Mouse (Mus musculus) adrenal gland, adult 8-10 months (tissue): ENCODE results near the gene Rab44. TPM values are rescaled to one million over a fixed set of nuclear protein-coding genes. Genes with fewer than 3 reads are reported as not detected.
"Not testable (repeated sequence)": the region's sequence is repeated elsewhere in the genome, so short reads cannot be mapped to it uniquely, and the experiment has no call there.

Experiments used
- DNase-seq: peaks from one replicate; pipeline ENCODE4 v3.0.0; 2022
- total RNA-seq, 4 experiments: library from RNA; stranded (reverse); gene quantifications; 2 replicates each; pipeline ENCODE4 v1.2.4; 2022

Gene Rab44
- total RNA-seq = under 1 TPM; 0.15 to 0.87 (median 0.39) TPM

- no peak for DNase-seq
Observed at GRCm38 (mm10) chr17:29113591-29114352, at the start of gene Rab44. TSS of gene Rab44 (plus strand) at chr17:29114145.

- no peak for DNase-seq
Observed at GRCm38 (mm10) chr17:29065245-29065940, 48.6 kb upstream of the Rab44 start.

- no peak for DNase-seq
Observed at GRCm38 (mm10) chr17:29065971-29066370, 48.0 kb upstream of the Rab44 start.

GRCm38 (mm10) chr17:29067416-29067815 is 46.5 kb upstream of the Rab44 start:
- DNase-seq = not testable (repeated sequence)

- no peak for DNase-seq
Observed at GRCm38 (mm10) chr17:29067847-29068246, 46.1 kb upstream of the Rab44 start.

GRCm38 (mm10) chr17:29069063-29069462 is 44.9 kb upstream of the Rab44 start:
- DNase-seq = no peak

- DNase-seq = no peak
Observed at GRCm38 (mm10) chr17:29071820-29072219, 42.1 kb upstream of the Rab44 start.

- DNase-seq = no peak
Observed at GRCm38 (mm10) chr17:29072701-29073307, 41.1 kb upstream of the Rab44 start.

- DNase-seq = no peak
Observed at GRCm38 (mm10) chr17:29073313-29073712, 40.6 kb upstream of the Rab44 start.

GRCm38 (mm10) chr17:29074085-29074484 is 39.9 kb upstream of the Rab44 start:
- no peak for DNase-seq

- DNase-seq = no peak
Observed at GRCm38 (mm10) chr17:29076235-29076634, 37.7 kb upstream of the Rab44 start.

GRCm38 (mm10) chr17:29077786-29078509 is 36.0 kb upstream of the Rab44 start:
- DNase-seq = no peak

- peak; percentile 76 for DNase-seq
Observed at GRCm38 (mm10) chr17:29078519-29079383, 35.2 kb upstream of the Rab44 start.

- DNase-seq = no peak
Observed at GRCm38 (mm10) chr17:29080758-29081617, 33.0 kb upstream of the Rab44 start.

- DNase-seq = no peak
Observed at GRCm38 (mm10) chr17:29081618-29082381, 32.1 kb upstream of the Rab44 start.

GRCm38 (mm10) chr17:29083586-29083985 is 30.4 kb upstream of the Rab44 start:
- DNase-seq = no peak

- DNase-seq = no peak
Observed at GRCm38 (mm10) chr17:29084656-29085055, 29.3 kb upstream of the Rab44 start.

GRCm38 (mm10) chr17:29085266-29085665 is 28.7 kb upstream of the Rab44 start:
- DNase-seq = no peak

GRCm38 (mm10) chr17:29086916-29087315 is 27.0 kb upstream of the Rab44 start:
- DNase-seq = no peak

GRCm38 (mm10) chr17:29090776-29091175 is 23.2 kb upstream of the Rab44 start, which contains the start of gene Cdkn1a:
TSS of gene Cdkn1a (plus strand) at chr17:29090976.
- DNase-seq = no peak
